In genomic region chr8:46740513-46741280, GRCm38 (mm10) we compare ENCODE assay signal across 8 mouse cellular contexts. TPM values are rescaled to one million over a fixed set of nuclear protein-coding genes. Genes with fewer than 3 reads are reported as not detected.
DNase-seq lines count a peak whose midpoint lies in the region; ATAC-seq and TF ChIP-seq lines count a peak whose summit lies in the region.

No protein-coding gene starts in this region.

- ATAC-seq in hindbrain, embryonic 11.5 days (ENCODE audit: low FRiP score) = peak; percentile 85

- peak overlapping the region; percentile 97 for H3K27ac ChIP-seq in MEL (ENCODE audit: control insufficient read depth, low read depth, low read length)
- peak overlapping the region; percentile 87 for H3K27ac ChIP-seq in hindbrain, embryonic 11.5 days (ENCODE audit: low read depth, low read length)

- under 1% methylated on average over 88 of the region's 97 CpGs for WGBS in hindbrain, embryonic 11.5 days

- H3K9me3 ChIP-seq in MEL (replicated peaks; ENCODE audit: insufficient read depth, low read length) = no peaks in the 10 kb centered on the region
- no peaks in the 10 kb centered on the region for H3K9me3 ChIP-seq in hindbrain, embryonic 11.5 days (ENCODE audit: control insufficient read depth, low read length)

- TF ChIP-seq RAD21 in MEL (IDR thresholded peaks at IDR 0.05; ENCODE audit: low read depth, low read length) = no peak

- peak overlapping the region; percentile 68 for H3K9ac ChIP-seq in MEL (ENCODE audit: control insufficient read depth, low read depth, low read length, poor library complexity, severe bottlenecking)
- peak overlapping the region; percentile 98 for H3K9ac ChIP-seq in hindbrain, embryonic 11.5 days (ENCODE audit: low read depth, low read length)

- H3K27me3 ChIP-seq in MEL (ENCODE audit: control insufficient read depth in 1 of 2, insufficient read depth in 2 of 2, low read length in 2 of 2) = no peaks in the 10 kb centered on the region
- H3K27me3 ChIP-seq in hindbrain, embryonic 11.5 days (ENCODE audit: control insufficient read depth, insufficient read depth, low read length) = no peaks in the 10 kb centered on the region

- TF ChIP-seq EP300 in MEL (IDR thresholded peaks at IDR 0.05; ENCODE audit: low read depth in 1 of 2, low read length in 2 of 2) = no peak

- TF ChIP-seq POLR2A in MEL (IDR thresholded peaks at IDR 0.05; ENCODE audit: control insufficient read depth in 1 of 2, insufficient read depth in 1 of 2, low read depth in 1 of 2, low read length in 2 of 2, poor library complexity in 1 of 2) = 0 out of 4 replicates have a peak, but pooled peaks of 1 of the 2 experiments have one; percentile 21

- peaks cover 63% of the 10 kb centered on the region for H3K79me2 ChIP-seq in MEL (ENCODE audit: control insufficient read depth, insufficient read depth, low read length, poor library complexity)

- H3K36me3 ChIP-seq in MEL (ENCODE audit: control insufficient read depth in 1 of 2, insufficient read depth in 2 of 2, low read length in 2 of 2) = peaks cover 0 to 34% of the 10 kb centered on the region in 2 experiments; a peak in 2 of 4 replicates
- no peaks in the 10 kb centered on the region for H3K36me3 ChIP-seq in hindbrain, embryonic 11.5 days (ENCODE audit: control insufficient read depth, insufficient read depth, low read length)

- H3K4me1 ChIP-seq in MEL (ENCODE audit: control insufficient read depth in 1 of 2, insufficient read depth in 2 of 2, low read length in 2 of 2) = peaks cover 12 to 27% of the 10 kb centered on the region in 2 experiments
- H3K4me1 ChIP-seq in hindbrain, embryonic 11.5 days (replicated peaks; ENCODE audit: control insufficient read depth, insufficient read depth, low read length) = no peaks in the 10 kb centered on the region; the same call in 1 of the 2 replicates

- peak overlapping the region; percentile 89 to 98 for H3K4me3 ChIP-seq in MEL (ENCODE audit: control insufficient read depth in 1 of 2, insufficient read depth in 1 of 2, low read depth in 2 of 2, low read length in 2 of 2)
- peak overlapping the region; percentile 84 for H3K4me3 ChIP-seq in hindbrain, embryonic 11.5 days (ENCODE audit: low read depth, low read length)

- H3K4me2 ChIP-seq in hindbrain, embryonic 11.5 days (replicated peaks; ENCODE audit: low read depth, low read length) = peak overlapping the region; percentile 83

- no peak for TF ChIP-seq CTCF in MEL (IDR thresholded peaks at IDR 0.05 in 2 of 3, conservative IDR thresholded peaks at IDR 0.05 in 1 of 3; ENCODE audit: control insufficient read depth in 1 of 3, insufficient read depth in 1 of 3, low read depth in 2 of 3, low read length in 3 of 3, poor library complexity in 1 of 3, severe bottlenecking in 1 of 3)

- DNase-seq in MEL (ENCODE audit: low read depth, low spot score) = peak; percentile 68
- DNase-seq in cerebellum, adult 8-10 months = peak; percentile 62
- DNase-seq in frontal cortex, postnatal 10 days (ENCODE audit: low spot score in 2 of 2) = peak; percentile 58 to 67
- DNase-seq in hindbrain, embryonic 11.5 days (ENCODE audit: low spot score) = peak; percentile 80
- DNase-seq in layer of hippocampus, postnatal 25 days (ENCODE audit: extremely low spot score in 1 of 2, low spot score in 1 of 2) = peak; percentile 56 to 58
- peak; percentile 64 for DNase-seq in lung, postnatal 14 days
- peak; percentile 57 for DNase-seq in ovary, postnatal 14 days (ENCODE audit: low spot score)
- DNase-seq in thymus, postnatal 10 days (ENCODE audit: low spot score in 2 of 2) = peak; percentile 56 to 59

TF ChIP-seq in MEL, 35 proteins besides CTCF, POLR2A, EP300 and RAD21:
- TF ChIP-seq NRF1 (IDR thresholded peaks at IDR 0.05; ENCODE audit: insufficient read depth, low read depth, low read length, poor library complexity, severe bottlenecking) (no peak), ZC3H11A (IDR thresholded peaks at IDR 0.05; ENCODE audit: low read depth, low read length) (no peak), ZNF384 (IDR thresholded peaks at IDR 0.05; ENCODE audit: low read depth, low read length) (no peak), UBTF (IDR thresholded peaks at IDR 0.05; ENCODE audit: borderline replicate concordance, insufficient read depth, low read depth, low read length) (peak; percentile 91; the same call in 1 of the 2 replicates), POLR2AphosphoS2 (IDR thresholded peaks at IDR 0.05; ENCODE audit: low read length) (no peak), POLR2AphosphoS5 (IDR thresholded peaks at IDR 0.05; ENCODE audit: borderline replicate concordance, low read depth, low read length) (no peak), MAZ (IDR thresholded peaks at IDR 0.05; ENCODE audit: low read depth, low read length) (no peak), TAL1 (IDR thresholded peaks at IDR 0.05; ENCODE audit: low read length) (no peak), ETS1 (IDR thresholded peaks at IDR 0.05; ENCODE audit: low read depth, low read length) (no peak; the same call in 1 of the 2 replicates), HCFC1 (IDR thresholded peaks at IDR 0.05; ENCODE audit: low read depth, low read length) (no peak), NELFE (IDR thresholded peaks at IDR 0.05; ENCODE audit: low read depth, low read length) (0 out of 2 replicates have a peak, but pooled peaks have one; percentile 15), E2F4 (IDR thresholded peaks at IDR 0.05; ENCODE audit: borderline replicate concordance, low read depth, low read length) (no peak), MAFK (IDR thresholded peaks at IDR 0.05; ENCODE audit: borderline replicate concordance, low read depth, low read length) (no peak), MYB (IDR thresholded peaks at IDR 0.05; ENCODE audit: low read depth, low read length) (no peak), SMC3 (IDR thresholded peaks at IDR 0.05; ENCODE audit: low read depth, low read length) (no peak), MXI1 (IDR thresholded peaks at IDR 0.05; ENCODE audit: low read depth, low read length) (peak; percentile 42), BHLHE40 (IDR thresholded peaks at IDR 0.05; ENCODE audit: borderline replicate concordance, low read depth, low read length) (0 out of 2 replicates have a peak, but pooled peaks have one; percentile 11), GABPA (IDR thresholded peaks at IDR 0.05; ENCODE audit: low read depth, low read length) (no peak), KAT2A (conservative IDR thresholded peaks at IDR 0.05; ENCODE audit: low read depth, low read length) (no peak), ZMIZ1 (IDR thresholded peaks at IDR 0.05; ENCODE audit: low read depth, low read length) (no peak)

RNA-seq across cellular contexts. Expression of gene Irf2, which starts 1.2 kb away (rescaled TPM):
- 4.9 and 5.1 TPM in 2 replicates for total RNA-seq in MEL (2012; rRNA removed)
- polyA plus RNA-seq in MEL (2012; ENCODE audit: insufficient read depth in 1 of 2, insufficient read length in 2 of 2, low read depth in 1 of 2, low replicate concordance in 2 of 2, missing spikeins in 1 of 2) = 10 to 100 TPM in 1 of 2 experiments, not detected in 1; 19.4 TPM
- 11.1 and 14.3 TPM in 2 replicates for polyA plus RNA-seq in hindbrain, embryonic 11.5 days (2014; fragmentation: Nextera tagmentation; extraction: Ambion mirVana)
- total RNA-seq in layer of hippocampus, postnatal 25 days (2021) = 10 to 100 TPM; 46.3 to 50.8 TPM

Comparison
In these comparisons a context has a peak if more than half of its experiments do, and no peak if none do; other contexts are left out.
1. Peak in every context shown above with its lines: DNase-seq, ATAC-seq, H3K4me3 ChIP-seq and H3K27ac ChIP-seq.